Mouse (Mus musculus) stomach, postnatal 0 days (tissue): ENCODE data around the gene Dgki. TPM values are rescaled to one million over a fixed set of nuclear protein-coding genes. Genes with fewer than 3 reads are reported as not detected.

Source experiments
- ATAC-seq: fragments of 200-750 bp; cut with Nextera tagmentation; 2 replicates; pipeline ENCODE4 v1.8.0; 2017; ENCODE audit not compliant: low FRiP score, low TSS enrichment
- DNase-seq: peaks from one replicate; pipeline ENCODE4 v3.0.0-alpha.2; 2016; ENCODE audit warnings: low spot score
- H3K27ac ChIP-seq: fragments of 300-500 bp; sonication (generic); replicated peaks from 2 replicates; pipeline ENCODE4 v1.5.1; 2014; ENCODE audit warnings: mild to moderate bottlenecking, control low read depth
- H3K27me3 ChIP-seq: fragments of 300-500 bp; sonication (generic); 2 replicates; pipeline ENCODE4 v1.6.1; 2014; ENCODE audit warnings: low read length; ENCODE audit not compliant: control insufficient read depth, insufficient read depth
- H3K36me3 ChIP-seq: fragments of 300-500 bp; sonication (generic); 2 replicates; pipeline ENCODE4 v1.6.1; 2014; ENCODE audit warnings: low read length, mixed read lengths; ENCODE audit not compliant: control insufficient read depth, insufficient read depth
- H3K4me1 ChIP-seq: fragments of 300-500 bp; sonication (generic); replicated peaks from 2 replicates; pipeline ENCODE4 v1.6.1; 2014; ENCODE audit warnings: antibody characterized with exemption; ENCODE audit not compliant: control insufficient read depth, insufficient read depth
- H3K4me2 ChIP-seq: fragments of 300-500 bp; sonication (generic); replicated peaks from 2 replicates; pipeline ENCODE4 v1.6.1; 2014; ENCODE audit warnings: low read depth, mild to moderate bottlenecking, control low read depth, moderate library complexity
- H3K4me3 ChIP-seq: fragments of 300-500 bp; sonication (generic); 2 replicates; pipeline ENCODE4 v1.5.1; 2014; ENCODE audit warnings: low read depth, low read length, control low read depth
- H3K9ac ChIP-seq: fragments of 300-500 bp; sonication (generic); 2 replicates; pipeline ENCODE4 v1.6.1; 2014; ENCODE audit warnings: mild to moderate bottlenecking, low read length, control low read depth, mixed read lengths
- H3K9me3 ChIP-seq: fragments of 300-500 bp; sonication (generic); 2 replicates; pipeline ENCODE4 v1.6.1; 2016; ENCODE audit warnings: low read length; ENCODE audit not compliant: control insufficient read depth
- CTCF ChIP-seq: IDR thresholded peaks from 2 replicates; pipeline ENCODE4 v1.5.1; 2016; ENCODE audit warnings: antibody characterized with exemption, low read depth, mild to moderate bottlenecking, moderate library complexity
- EP300 ChIP-seq: optimal IDR thresholded peaks from 2 replicates; pipeline ENCODE3; 2016; ENCODE audit warnings: antibody characterized with exemption
- WGBS: fragments of 180-500 bp; shearing (Covaris S2); extraction: QIAGEN DNeasy Blood & Tissue Kit; methylation state at CpG from one replicate; pipeline ENCODE4 v1.1.7; 2014; 5-methylcytosine and 5-hydroxymethylcytosine counted together
- polyA plus RNA-seq: library from polyadenylated mRNA; unstranded; fragments of >200 nt; fragmentation: Nextera tagmentation; extraction: Ambion mirVana; gene quantifications from 2 replicates; pipeline ENCODE4 v1.2.1, GENCODE M21; 2015

The Dgki gene
- polyA plus RNA-seq, 1 experiment from 2014 or later: 0.39 TPM

DNA sequence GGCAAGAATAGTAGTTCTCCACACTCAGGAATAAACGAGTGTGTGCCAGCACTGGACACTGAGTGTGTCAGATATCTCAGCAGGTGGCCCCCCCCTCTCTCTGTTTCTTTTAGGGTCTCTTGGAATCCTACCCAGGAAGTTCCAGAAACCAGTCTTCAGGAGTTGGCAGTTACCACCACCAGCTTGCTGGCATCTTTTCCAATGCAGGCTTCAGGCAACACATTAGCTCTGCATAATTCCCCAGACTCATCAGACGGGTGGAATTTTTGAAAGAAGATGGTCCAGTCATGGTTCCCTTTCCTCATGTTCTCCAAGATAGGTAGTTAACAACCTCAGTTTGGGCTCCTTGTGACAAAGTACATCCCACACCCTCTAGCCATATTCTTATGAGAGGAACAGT lies 149.5 kb downstream of the Dgki start:
- Histone ChIP-seq H3K4me3 (no peak overlapping the region), H3K9ac (no peak overlapping the region), H3K36me3 (no peaks in the 10 kb centered on the region), H3K27ac (no peak overlapping the region), H3K27me3 (no peaks in the 10 kb centered on the region), H3K4me2 (no peak overlapping the region), H3K9me3 (no peaks in the 10 kb centered on the region), H3K4me1 (no peaks in the 10 kb centered on the region)
- WGBS: 75% methylated on average over 2 of the region's 2 CpGs
- DNase-seq: no peak
- no peak for ATAC-seq
- TF ChIP-seq EP300 (no peak), CTCF (no peak)

DNA sequence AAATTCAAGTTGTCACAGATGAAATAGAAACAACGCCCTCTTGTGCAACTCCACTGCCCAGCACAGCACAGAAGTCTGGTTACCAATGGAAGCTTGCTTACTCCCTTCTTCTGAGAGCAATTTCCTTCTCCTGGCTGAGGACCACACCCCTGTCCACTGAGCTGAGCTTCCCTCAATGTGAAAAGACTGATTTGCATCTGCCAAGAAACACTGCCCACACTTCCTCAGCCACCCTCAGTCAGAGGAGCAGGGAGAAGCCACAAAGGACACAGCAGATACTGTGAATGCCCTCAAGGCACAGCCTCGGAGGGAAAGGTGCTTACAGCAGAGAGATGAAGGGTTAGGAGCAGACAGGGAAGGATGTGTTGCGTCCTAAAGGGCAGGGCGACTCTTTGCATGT lies 149.9 kb downstream of the Dgki start:
- Histone ChIP-seq H3K4me3 (no peak overlapping the region), H3K27me3 (no peaks in the 10 kb centered on the region), H3K9ac (no peak overlapping the region), H3K4me1 (no peaks in the 10 kb centered on the region), H3K9me3 (no peaks in the 10 kb centered on the region), H3K36me3 (no peaks in the 10 kb centered on the region), H3K4me2 (no peak overlapping the region), H3K27ac (no peak overlapping the region)
- ATAC-seq (no peak), DNase-seq (no peak)
- TF ChIP-seq EP300 (no peak), CTCF (no peak)
- 69% methylated on average over 4 of the region's 4 CpGs for WGBS

DNA sequence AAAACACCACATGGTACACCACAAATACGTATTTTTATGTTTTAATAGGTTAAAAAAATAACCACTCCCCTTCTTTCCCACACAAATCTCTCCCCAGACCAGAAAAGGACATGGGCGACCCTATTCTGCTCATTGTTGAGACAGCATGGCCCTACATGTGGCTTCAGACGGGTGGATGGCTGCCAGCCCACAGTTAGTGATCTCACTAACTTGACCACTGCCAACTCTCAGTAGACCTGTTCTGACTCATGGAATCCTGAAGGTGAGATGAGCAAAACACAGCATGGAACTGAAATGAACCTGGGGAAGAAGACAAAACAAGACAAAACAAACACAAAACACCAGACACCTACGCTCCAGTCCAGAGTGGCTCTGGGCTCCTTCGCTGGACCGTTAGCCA lies 150.8 kb downstream of the Dgki start:
- H3K9ac ChIP-seq: no peak overlapping the region
- H3K27me3 ChIP-seq: no peaks in the 10 kb centered on the region
- H3K4me3 ChIP-seq: no peak overlapping the region
- no peak for TF ChIP-seq EP300
- TF ChIP-seq CTCF: no peak
- no peak overlapping the region for H3K27ac ChIP-seq
- H3K9me3 ChIP-seq: no peaks in the 10 kb centered on the region
- WGBS: 90% methylated on average over 6 of the region's 6 CpGs
- no peak for DNase-seq
- H3K4me1 ChIP-seq: no peaks in the 10 kb centered on the region
- H3K4me2 ChIP-seq: no peak overlapping the region
- ATAC-seq: no peak
- no peaks in the 10 kb centered on the region for H3K36me3 ChIP-seq

DNA sequence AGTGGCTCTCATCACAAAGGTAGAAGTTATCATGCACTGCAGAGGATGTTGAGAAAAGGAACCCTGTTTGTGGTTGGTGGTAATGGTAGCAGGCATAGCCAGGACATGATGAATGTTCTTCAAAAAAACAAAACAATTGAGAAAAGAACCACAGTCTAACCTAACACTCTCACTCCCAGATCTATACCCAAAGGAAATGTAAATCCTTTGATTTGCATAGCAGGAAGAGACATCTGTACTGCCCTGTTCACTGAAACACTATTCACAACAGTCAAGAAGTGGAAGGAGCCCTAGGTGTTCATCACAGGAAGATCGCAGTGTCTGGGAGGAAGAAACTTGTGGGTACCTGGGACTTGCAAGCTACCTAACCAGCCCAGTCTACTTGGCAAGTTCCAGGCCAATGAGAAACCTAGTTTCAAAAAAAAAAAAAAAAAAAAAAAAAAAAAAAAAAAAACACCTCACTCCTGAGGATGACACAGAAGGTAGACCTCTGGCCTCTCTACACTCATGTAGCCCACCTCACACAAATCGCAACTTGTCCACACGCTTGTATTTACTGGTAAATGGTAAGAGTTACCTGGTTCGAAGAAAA lies 152.5 kb downstream of the Dgki start:
- Histone ChIP-seq H3K4me2 (no peak overlapping the region), H3K4me1 (0 out of 2 replicates have a peak, but pooled peaks cover 2% of the 10 kb centered on the region), H3K27me3 (no peaks in the 10 kb centered on the region), H3K4me3 (no peak overlapping the region), H3K9ac (no peak overlapping the region), H3K9me3 (no peaks in the 10 kb centered on the region), H3K27ac (no peak overlapping the region), H3K36me3 (no peaks in the 10 kb centered on the region)
- 93% methylated on average over 4 of the region's 4 CpGs for WGBS
- TF ChIP-seq EP300: no peak
- DNase-seq (no peak), ATAC-seq (no peak)

DNA sequence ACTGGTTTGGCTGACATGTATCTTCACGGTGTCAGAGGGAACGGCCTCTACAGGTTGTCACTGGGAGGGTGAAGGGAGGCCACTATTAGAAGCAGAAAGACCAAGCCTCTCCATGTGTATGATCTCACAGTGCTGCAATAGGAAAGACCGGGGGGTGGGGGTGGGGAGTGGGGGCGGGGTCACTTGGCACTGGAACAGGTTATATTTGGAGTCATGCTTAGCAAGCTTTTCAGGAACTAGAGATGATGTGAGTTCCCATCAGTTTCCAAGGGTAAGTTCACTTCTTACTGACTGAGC lies 156.2 kb downstream of the Dgki start:
- Histone ChIP-seq H3K27me3 (no peaks in the 10 kb centered on the region), H3K27ac (no peak overlapping the region), H3K9ac (no peak overlapping the region), H3K4me2 (no peak overlapping the region), H3K4me3 (no peak overlapping the region), H3K4me1 (0 out of 2 replicates have a peak, but pooled peaks cover 2% of the 10 kb centered on the region), H3K36me3 (no peaks in the 10 kb centered on the region), H3K9me3 (no peaks in the 10 kb centered on the region)
- DNase-seq (peak; percentile 21), ATAC-seq (peak; percentile 49; the same call in 1 of the 2 replicates)
- TF ChIP-seq EP300 (no peak), CTCF (no peak)
- WGBS: 23% methylated on average over 4 of the region's 4 CpGs

DNA sequence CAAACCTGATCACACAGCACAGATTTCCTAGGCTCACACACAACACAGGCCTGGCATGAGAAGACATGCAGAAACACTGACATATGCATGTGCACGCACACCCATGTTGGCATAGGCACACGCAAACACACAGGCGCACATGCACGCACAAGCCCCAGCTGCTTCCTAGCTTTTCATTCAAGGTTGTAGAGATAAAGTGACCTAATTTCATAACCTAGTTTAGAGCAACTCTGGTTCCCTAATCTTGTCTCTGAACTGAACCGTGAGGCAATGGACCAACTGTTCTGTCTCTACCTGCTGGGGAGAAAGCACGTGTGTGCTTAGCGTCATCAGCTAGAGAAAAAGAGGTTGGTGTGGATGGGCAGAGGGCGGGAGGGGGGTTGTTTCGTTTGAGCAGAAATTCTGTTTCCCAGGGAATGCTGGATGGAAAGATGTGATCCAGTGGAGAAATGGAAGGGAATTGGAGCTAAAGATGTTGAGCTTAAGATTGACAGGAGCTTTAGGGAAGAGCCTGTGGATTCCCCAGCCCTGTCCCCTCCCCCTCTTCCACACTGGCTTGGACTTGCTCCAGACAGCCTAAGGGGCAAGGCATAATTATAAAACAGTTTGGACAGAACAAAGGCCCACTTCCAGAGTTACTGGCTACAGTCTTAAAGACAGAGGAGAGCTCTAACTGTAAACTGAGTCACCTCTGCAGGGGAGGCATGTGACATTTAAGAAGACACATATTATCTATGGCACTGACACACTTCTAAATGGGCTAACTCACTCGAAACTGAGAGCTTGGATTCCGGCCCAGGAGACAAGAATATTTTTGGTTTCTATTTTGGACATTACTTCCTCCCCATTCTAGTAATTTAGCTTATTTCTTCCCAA lies 156.8 kb downstream of the Dgki start:
- Histone ChIP-seq H3K4me1 (0 out of 2 replicates have a peak, but pooled peaks cover 2% of the 10 kb centered on the region), H3K36me3 (no peaks in the 10 kb centered on the region), H3K4me3 (no peak overlapping the region), H3K9ac (no peak overlapping the region), H3K27ac (peak overlapping the region; percentile 69), H3K27me3 (no peaks in the 10 kb centered on the region), H3K9me3 (no peaks in the 10 kb centered on the region), H3K4me2 (no peak overlapping the region)
- no peak for DNase-seq
- TF ChIP-seq EP300: no peak
- no peak for TF ChIP-seq CTCF
- ATAC-seq: no peak; the same call in 1 of the 2 replicates
- WGBS: 57% methylated on average over 11 of the region's 11 CpGs
